Mouse (Mus musculus): ENCODE results near the gene Sptbn2. TPM values are rescaled to one million over a fixed set of nuclear protein-coding genes. Genes with fewer than 3 reads are reported as not detected.
A peak's percentile ranks its signal among the peaks of the same experiment; 100 is the strongest.

Gene Sptbn2
- polyA plus RNA-seq, 1 experiment: 0.23 TPM

DNA sequence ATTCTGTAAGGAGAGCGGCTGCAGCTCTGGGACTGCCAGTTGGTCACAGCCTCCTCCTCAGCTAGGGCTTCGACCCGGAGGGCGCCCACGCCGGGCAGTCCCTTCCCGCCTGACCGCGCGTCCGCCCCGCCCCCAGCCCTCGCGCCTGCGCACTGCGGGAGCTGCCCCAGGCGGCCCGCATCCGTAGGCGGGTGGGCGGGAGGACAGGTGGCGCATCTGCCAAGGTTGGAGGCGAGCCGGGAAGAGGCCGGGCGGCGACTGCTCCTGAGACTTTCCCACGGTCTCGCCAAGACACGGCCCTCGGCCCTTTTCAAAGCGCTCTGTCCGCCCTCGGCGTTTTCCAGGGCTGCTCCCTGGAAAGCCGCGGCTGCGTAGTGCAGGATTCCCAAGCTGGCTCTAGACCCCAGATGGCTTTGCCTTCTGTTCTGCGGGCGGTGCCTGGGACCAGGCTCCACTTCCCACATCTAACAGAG, 12.7 kb upstream of the Sptbn2 start, which contains the start of gene Gm960:
Gene Gm960, minus strand, starts transcription at position 464 of the 473 bp plus-strand sequence.
- Histone ChIP-seq H3K4me1 (replicated peaks; ENCODE audit: control insufficient read depth, insufficient read depth, low read length) (peaks cover 7% of the 10 kb centered on the region), H3K36me3 (ENCODE audit: control insufficient read depth, insufficient read depth, low read length) (no peaks in the 10 kb centered on the region), H3K27me3 (ENCODE audit: control insufficient read depth, insufficient read depth, low read length) (peaks cover 15% of the 10 kb centered on the region), H3K4me3 (ENCODE audit: control insufficient read depth, insufficient read depth, low read length) (no peak within 1 kb of the TSS), H3K27ac (ENCODE audit: control insufficient read depth, insufficient read depth, low read length) (no peak within 1 kb of the TSS)
- WGBS: 2% methylated on average over 40 of the region's 40 CpGs
- TF ChIP-seq CTCF (IDR thresholded peaks at IDR 0.05; ENCODE audit: borderline replicate concordance, control insufficient read depth, extremely low read depth, insufficient read depth, low read length, poor library complexity): 0 out of 2 replicates have a peak, but pooled peaks have one; percentile 26
- no peak for TF ChIP-seq POLR2A (IDR thresholded peaks at IDR 0.05; ENCODE audit: control insufficient read depth, extremely low read depth, insufficient read depth, low read length, poor library complexity)
- DNase-seq: peak; percentile 32

DNA sequence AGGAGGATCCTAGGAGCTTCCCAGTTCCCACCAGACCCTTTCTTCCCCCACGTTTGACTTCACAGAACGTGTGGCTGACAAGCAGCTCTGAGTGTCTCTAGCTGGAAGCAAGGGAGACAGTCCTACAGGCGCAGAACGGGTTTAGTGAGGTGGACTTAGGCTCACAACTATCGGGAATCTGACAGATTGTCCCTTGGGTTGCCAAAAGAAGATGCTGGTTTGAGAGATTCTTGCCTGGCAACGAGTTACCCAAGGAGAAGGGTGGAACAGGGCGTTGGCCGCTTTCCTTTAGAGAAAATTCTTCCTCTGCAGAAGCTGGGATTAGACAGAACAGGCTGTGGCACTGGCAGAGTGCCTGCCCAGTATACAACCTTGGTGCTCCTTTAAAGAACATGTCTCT, 12.1 kb upstream of the Sptbn2 start:
- H3K4me3 ChIP-seq (ENCODE audit: control insufficient read depth, insufficient read depth, low read length): no peak overlapping the region
- H3K36me3 ChIP-seq (ENCODE audit: control insufficient read depth, insufficient read depth, low read length): no peaks in the 10 kb centered on the region
- no peak overlapping the region for H3K27ac ChIP-seq (ENCODE audit: control insufficient read depth, insufficient read depth, low read length)
- WGBS: 68% methylated on average over 8 of the region's 8 CpGs
- peaks cover 7% of the 10 kb centered on the region for H3K4me1 ChIP-seq (replicated peaks; ENCODE audit: control insufficient read depth, insufficient read depth, low read length)
- no peak for TF ChIP-seq CTCF (IDR thresholded peaks at IDR 0.05; ENCODE audit: borderline replicate concordance, control insufficient read depth, extremely low read depth, insufficient read depth, low read length, poor library complexity)
- TF ChIP-seq POLR2A (IDR thresholded peaks at IDR 0.05; ENCODE audit: control insufficient read depth, extremely low read depth, insufficient read depth, low read length, poor library complexity): no peak
- no peak for DNase-seq
- peaks cover 15% of the 10 kb centered on the region for H3K27me3 ChIP-seq (ENCODE audit: control insufficient read depth, insufficient read depth, low read length)

DNA sequence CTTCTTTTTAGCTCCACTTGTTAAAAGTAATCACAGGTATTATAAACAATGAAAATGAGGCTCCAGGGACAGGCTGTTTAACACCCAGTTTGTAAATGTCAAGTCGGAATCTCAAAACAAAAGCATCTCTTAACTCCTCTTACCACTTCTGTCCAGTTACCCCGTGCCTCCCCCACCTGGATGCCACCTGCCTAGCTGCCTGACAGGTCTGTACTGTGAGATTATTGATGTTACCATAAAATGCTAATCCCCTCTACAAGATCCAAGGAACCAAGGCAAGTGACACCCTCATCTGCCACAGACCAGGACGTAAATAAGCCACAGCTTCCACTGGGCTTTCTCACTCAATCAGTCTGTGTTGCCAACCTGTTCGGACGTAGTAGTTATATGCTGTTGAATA, 11.1 kb upstream of the Sptbn2 start:
- H3K4me1 ChIP-seq (replicated peaks; ENCODE audit: control insufficient read depth, insufficient read depth, low read length): peaks cover 7% of the 10 kb centered on the region
- WGBS: 90% methylated on average over 5 of the region's 5 CpGs

DNA sequence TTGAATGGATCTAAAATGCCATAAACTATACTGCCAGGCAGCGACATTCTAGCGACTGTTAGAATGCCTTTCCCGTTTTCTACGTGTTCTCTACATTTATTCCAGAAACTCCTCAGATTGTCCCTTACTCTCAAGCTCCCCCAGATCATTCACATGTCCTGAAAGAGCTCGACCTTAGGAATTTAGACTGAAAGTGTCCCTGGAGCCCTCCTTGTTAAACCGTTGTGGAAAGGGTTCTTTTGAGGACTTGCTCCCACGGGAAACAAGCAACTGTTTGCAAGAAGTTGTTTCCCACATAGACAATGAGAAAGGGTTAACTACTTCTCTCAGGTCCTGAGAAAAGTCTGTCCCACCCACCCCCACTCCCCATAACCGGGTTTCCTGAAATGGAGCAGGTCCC, 10.3 kb upstream of the Sptbn2 start:
- H3K4me1 ChIP-seq (replicated peaks; ENCODE audit: control insufficient read depth, insufficient read depth, low read length): peaks cover 7% of the 10 kb centered on the region
- no peak for TF ChIP-seq POLR2A (IDR thresholded peaks at IDR 0.05; ENCODE audit: control insufficient read depth, extremely low read depth, insufficient read depth, low read length, poor library complexity)
- no peak for TF ChIP-seq CTCF (IDR thresholded peaks at IDR 0.05; ENCODE audit: borderline replicate concordance, control insufficient read depth, extremely low read depth, insufficient read depth, low read length, poor library complexity)
- no peak overlapping the region for H3K27ac ChIP-seq (ENCODE audit: control insufficient read depth, insufficient read depth, low read length)
- 74% methylated on average over 8 of the region's 8 CpGs for WGBS
- DNase-seq: no peak
- H3K27me3 ChIP-seq (ENCODE audit: control insufficient read depth, insufficient read depth, low read length): peaks cover 13% of the 10 kb centered on the region
- no peaks in the 10 kb centered on the region for H3K36me3 ChIP-seq (ENCODE audit: control insufficient read depth, insufficient read depth, low read length)
- H3K4me3 ChIP-seq (ENCODE audit: control insufficient read depth, insufficient read depth, low read length): no peak overlapping the region

More for the DNA sequence above, 11.1 kb upstream of the Sptbn2 start:
- Histone ChIP-seq H3K4me3 (ENCODE audit: control insufficient read depth, insufficient read depth, low read length) (no peak overlapping the region), H3K36me3 (ENCODE audit: control insufficient read depth, insufficient read depth, low read length) (no peaks in the 10 kb centered on the region), H3K27me3 (ENCODE audit: control insufficient read depth, insufficient read depth, low read length) (peaks cover 13% of the 10 kb centered on the region), H3K27ac (ENCODE audit: control insufficient read depth, insufficient read depth, low read length) (no peak overlapping the region)
- DNase-seq: no peak
- no peak for TF ChIP-seq POLR2A (IDR thresholded peaks at IDR 0.05; ENCODE audit: control insufficient read depth, extremely low read depth, insufficient read depth, low read length, poor library complexity)
- TF ChIP-seq CTCF (IDR thresholded peaks at IDR 0.05; ENCODE audit: borderline replicate concordance, control insufficient read depth, extremely low read depth, insufficient read depth, low read length, poor library complexity): no peak

DNA sequence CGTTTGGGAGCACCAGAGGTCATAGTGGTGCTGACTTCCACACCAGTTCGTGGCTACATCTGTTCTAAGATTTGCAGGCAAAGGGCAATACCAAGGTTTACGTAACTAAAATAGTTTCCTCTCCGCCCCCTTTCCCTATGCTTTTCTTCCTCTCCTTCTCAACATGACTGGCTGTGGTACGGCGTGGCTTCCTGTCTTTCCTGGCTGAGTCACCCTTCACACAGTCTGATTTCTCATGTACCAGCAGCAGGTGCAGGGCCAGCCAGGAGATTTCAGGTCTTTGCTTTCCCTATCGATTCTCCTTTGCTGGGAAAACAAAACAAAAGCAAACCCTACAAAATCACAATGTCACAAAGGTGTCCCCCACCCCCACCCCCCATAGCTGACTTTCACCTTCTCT, 9.7 kb upstream of the Sptbn2 start:
- 6% methylated on average over 7 of the region's 7 CpGs for WGBS
- peaks cover 13% of the 10 kb centered on the region for H3K27me3 ChIP-seq (ENCODE audit: control insufficient read depth, insufficient read depth, low read length)

DNA sequence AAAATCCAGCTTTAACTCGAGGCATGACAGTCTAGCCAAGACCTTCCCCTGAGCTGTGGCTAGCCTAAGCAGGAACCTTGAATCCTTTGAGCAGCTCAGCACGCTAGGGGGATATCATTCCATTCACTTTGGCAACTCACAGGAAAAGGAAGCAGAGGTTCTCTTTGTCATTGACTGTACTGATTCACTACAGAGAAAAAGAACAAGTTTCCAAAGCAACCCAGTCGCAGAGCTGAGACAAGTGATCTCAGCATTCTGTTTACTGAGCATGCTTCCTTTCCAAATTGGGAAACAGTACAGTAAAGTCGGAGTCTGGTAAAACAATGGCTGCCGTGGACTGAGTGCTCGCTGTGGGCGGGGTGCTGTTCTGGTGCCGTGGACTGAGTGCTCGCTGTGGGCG, 2.2 kb upstream of the Sptbn2 start:
- H3K36me3 ChIP-seq (ENCODE audit: control insufficient read depth, insufficient read depth, low read length): no peaks in the 10 kb centered on the region
- no peaks in the 10 kb centered on the region; the same call in 1 of the 2 replicates for H3K27me3 ChIP-seq (ENCODE audit: control insufficient read depth, insufficient read depth, low read length)
- H3K4me1 ChIP-seq (replicated peaks; ENCODE audit: control insufficient read depth, insufficient read depth, low read length): no peaks in the 10 kb centered on the region
- TF ChIP-seq CTCF (IDR thresholded peaks at IDR 0.05; ENCODE audit: borderline replicate concordance, control insufficient read depth, extremely low read depth, insufficient read depth, low read length, poor library complexity): no peak
- no peak for TF ChIP-seq POLR2A (IDR thresholded peaks at IDR 0.05; ENCODE audit: control insufficient read depth, extremely low read depth, insufficient read depth, low read length, poor library complexity)
- H3K4me3 ChIP-seq (ENCODE audit: control insufficient read depth, insufficient read depth, low read length): no peak overlapping the region
- no peak overlapping the region for H3K27ac ChIP-seq (ENCODE audit: control insufficient read depth, insufficient read depth, low read length)
- 76% methylated on average over 10 of the region's 10 CpGs for WGBS
- DNase-seq: no peak

More for the DNA sequence above, 9.7 kb upstream of the Sptbn2 start:
- DNase-seq: no peak
- peaks cover 7% of the 10 kb centered on the region for H3K4me1 ChIP-seq (replicated peaks; ENCODE audit: control insufficient read depth, insufficient read depth, low read length)
- no peak overlapping the region for H3K27ac ChIP-seq (ENCODE audit: control insufficient read depth, insufficient read depth, low read length)
- H3K36me3 ChIP-seq (ENCODE audit: control insufficient read depth, insufficient read depth, low read length): no peaks in the 10 kb centered on the region
- H3K4me3 ChIP-seq (ENCODE audit: control insufficient read depth, insufficient read depth, low read length): no peak overlapping the region
- no peak for TF ChIP-seq CTCF (IDR thresholded peaks at IDR 0.05; ENCODE audit: borderline replicate concordance, control insufficient read depth, extremely low read depth, insufficient read depth, low read length, poor library complexity)
- TF ChIP-seq POLR2A (IDR thresholded peaks at IDR 0.05; ENCODE audit: control insufficient read depth, extremely low read depth, insufficient read depth, low read length, poor library complexity): no peak
